Comparison of ENCODE assay signal across 9 mouse cellular contexts in genomic region chr19:24958531-24958930, GRCm38 (mm10). TPM values are rescaled to one million over a fixed set of nuclear protein-coding genes. Genes with fewer than 3 reads are reported as not detected.
DNase-seq lines count a peak whose midpoint lies in the region; ATAC-seq and TF ChIP-seq lines count a peak whose summit lies in the region.
"Had no signal": no experiment of that assay in that cellular context is flagged by ENCODE, and none has a peak within 500 bp of the region (broad histone marks: within the 10 kb centered on the region; RNA-seq: fewer than 3 reads in every experiment).

No protein-coding gene starts in this region.

- H3K4me1 ChIP-seq in intestine, postnatal 0 days (replicated peaks; ENCODE audit: control insufficient read depth, insufficient read depth, low read length): no peaks in the 10 kb centered on the region
- H3K4me1 ChIP-seq in intestine, embryonic 16.5 days (ENCODE audit: control insufficient read depth, insufficient read depth, low read length): peaks cover 7% of the 10 kb centered on the region; the same call in 1 of the 2 replicates
- H3K4me1 ChIP-seq in liver, postnatal 0 days (ENCODE audit: insufficient read depth): no peaks in the 10 kb centered on the region
- H3K4me1 ChIP-seq in forebrain, embryonic 16.5 days (replicated peaks; ENCODE audit: control insufficient read depth, insufficient read depth, low read length): peaks cover 8% of the 10 kb centered on the region

- H3K27me3 ChIP-seq in intestine, postnatal 0 days (replicated peaks; ENCODE audit: control insufficient read depth, insufficient read depth, low read length): no peaks in the 10 kb centered on the region
- H3K27me3 ChIP-seq in intestine, embryonic 16.5 days (replicated peaks; ENCODE audit: control insufficient read depth, insufficient read depth, low read length): no peaks in the 10 kb centered on the region
- no peaks in the 10 kb centered on the region for H3K27me3 ChIP-seq in liver, postnatal 0 days (ENCODE audit: insufficient read depth, low read length)
- H3K27me3 ChIP-seq in forebrain, embryonic 16.5 days (replicated peaks; ENCODE audit: control insufficient read depth, insufficient read depth, low read length): no peaks in the 10 kb centered on the region
- H3K27me3 ChIP-seq: limb, embryonic 15.5 days had no signal

- no peak for TF ChIP-seq EP300 in liver, postnatal 0 days (IDR thresholded peaks at IDR 0.05; ENCODE audit: low read depth)

- H3K4me3 ChIP-seq in intestine, postnatal 0 days (ENCODE audit: low read depth, low read length): no peak overlapping the region
- no peak overlapping the region for H3K4me3 ChIP-seq in intestine, embryonic 16.5 days (ENCODE audit: low read length)
- H3K4me3 ChIP-seq in liver, postnatal 0 days (ENCODE audit: low read depth, low read length): no peak overlapping the region
- H3K4me3 ChIP-seq in forebrain, embryonic 16.5 days (replicated peaks; ENCODE audit: low read length): no peak overlapping the region
- H3K4me3 ChIP-seq: limb, embryonic 15.5 days had no signal

- H3K27ac ChIP-seq in intestine, postnatal 0 days (ENCODE audit: low read depth, low read length): no peak overlapping the region
- H3K27ac ChIP-seq in intestine, embryonic 16.5 days (ENCODE audit: low read length): no peak overlapping the region
- H3K27ac ChIP-seq in liver, postnatal 0 days (ENCODE audit: low read depth): no peak overlapping the region
- H3K27ac ChIP-seq in forebrain, embryonic 16.5 days (ENCODE audit: low read length): no peak overlapping the region
- H3K27ac ChIP-seq: limb, embryonic 15.5 days had no signal

- peaks cover 12% of the 10 kb centered on the region; the same call in 1 of the 2 replicates for H3K36me3 ChIP-seq in intestine, postnatal 0 days (ENCODE audit: control insufficient read depth, insufficient read depth)
- peaks cover 5% of the 10 kb centered on the region; the same call in 1 of the 2 replicates for H3K36me3 ChIP-seq in intestine, embryonic 16.5 days (ENCODE audit: control insufficient read depth, insufficient read depth, low read length)
- H3K36me3 ChIP-seq in liver, postnatal 0 days (replicated peaks; ENCODE audit: insufficient read depth, low read length): peaks cover 8% of the 10 kb centered on the region; the same call in 1 of the 2 replicates
- 0 out of 2 replicates have a peak, but pooled peaks cover 2% of the 10 kb centered on the region for H3K36me3 ChIP-seq in forebrain, embryonic 16.5 days (ENCODE audit: control insufficient read depth, insufficient read depth)

- H3K9me3 ChIP-seq in intestine, postnatal 0 days (ENCODE audit: control insufficient read depth): no peaks in the 10 kb centered on the region
- no peaks in the 10 kb centered on the region for H3K9me3 ChIP-seq in intestine, embryonic 16.5 days (ENCODE audit: control insufficient read depth, low read length)
- no peaks in the 10 kb centered on the region for H3K9me3 ChIP-seq in liver, postnatal 0 days (ENCODE audit: low read length)
- H3K9me3 ChIP-seq in forebrain, embryonic 16.5 days (ENCODE audit: control insufficient read depth, low read length): no peaks in the 10 kb centered on the region
- H3K9me3 ChIP-seq: limb, embryonic 15.5 days had no signal

- TF ChIP-seq CTCF in intestine, postnatal 0 days (IDR thresholded peaks at IDR 0.05; ENCODE audit: low read depth): peak; percentile 75
- peak; percentile 73 for TF ChIP-seq CTCF in liver, postnatal 0 days (IDR thresholded peaks at IDR 0.05; ENCODE audit: low read depth)

- no peak overlapping the region for H3K4me2 ChIP-seq in intestine, postnatal 0 days (replicated peaks; ENCODE audit: low read depth)
- H3K4me2 ChIP-seq in intestine, embryonic 16.5 days (ENCODE audit: low read depth, low read length): no peak overlapping the region
- H3K4me2 ChIP-seq in liver, postnatal 0 days (ENCODE audit: low read depth, low read length): no peak overlapping the region
- no peak overlapping the region for H3K4me2 ChIP-seq in forebrain, embryonic 16.5 days (ENCODE audit: low read length)
- H3K4me2 ChIP-seq: limb, embryonic 15.5 days had no signal

- no peak for ATAC-seq in intestine, postnatal 0 days
- no peak for ATAC-seq in intestine, embryonic 16.5 days
- ATAC-seq in liver, postnatal 0 days: no peak
- no peak for ATAC-seq in forebrain, embryonic 16.5 days
- no peak for ATAC-seq in megakaryocyte, adult 5-6 weeks (ENCODE audit: poor library complexity, severe bottlenecking)

- DNase-seq in CD4-positive helper T cell, adult 2 months (ENCODE audit: low read depth, low spot score): peak; percentile 75
- DNase-seq in MN1 (ENCODE audit: low spot score): peak; percentile 53
- DNase-seq in liver, postnatal 0 days: no peak

- H3K9ac ChIP-seq in intestine, postnatal 0 days (ENCODE audit: low read depth, low read length): no peak overlapping the region
- H3K9ac ChIP-seq in intestine, embryonic 16.5 days (ENCODE audit: low read depth, low read length): no peak overlapping the region
- no peak overlapping the region for H3K9ac ChIP-seq in liver, postnatal 0 days (replicated peaks)
- no peak overlapping the region for H3K9ac ChIP-seq in forebrain, embryonic 16.5 days (replicated peaks; ENCODE audit: low read depth, low read length)
- H3K9ac ChIP-seq: limb, embryonic 15.5 days had no signal

- 36% methylated on average over 3 of the region's 3 CpGs for WGBS in intestine, postnatal 0 days
- 38% methylated on average over 3 of the region's 3 CpGs for WGBS in intestine, embryonic 16.5 days
- WGBS in liver, postnatal 0 days (ENCODE audit: insufficient replicate concordance): 32% methylated on average over 3 of the region's 3 CpGs
- 42% methylated on average over 3 of the region's 3 CpGs for WGBS in forebrain, embryonic 16.5 days

RNA-seq across cellular contexts. Expression of gene Cbwd1, which starts 2.9 kb away (rescaled TPM):
- 10.4 and 10.6 TPM in 2 replicates for polyA plus RNA-seq in intestine, postnatal 0 days (2015; fragmentation: Nextera tagmentation; extraction: Ambion mirVana)
- polyA plus RNA-seq in intestine, embryonic 16.5 days (2015; fragmentation: Nextera tagmentation; extraction: Ambion mirVana): 15.6 and 16.4 TPM in 2 replicates
- polyA plus RNA-seq in liver, postnatal 0 days (2015; fragmentation: Nextera tagmentation; extraction: Ambion mirVana): 6.9 and 7.0 TPM in 2 replicates
- 17.2 and 18.2 TPM in 2 replicates for polyA plus RNA-seq in forebrain, embryonic 16.5 days (2015; fragmentation: Nextera tagmentation; extraction: Ambion mirVana)
- 5.9 and 7.3 TPM in 2 replicates for total RNA-seq in megakaryocyte, adult 5-6 weeks (2015)
- 10.4 and 16.2 TPM in 2 replicates for total RNA-seq in megakaryocyte, adult 5-6 weeks (2017)

RNA-seq across cellular contexts. Expression of gene Dock8, which starts 40.8 kb away (rescaled TPM):
- 7.2 and 7.5 TPM in 2 replicates for polyA plus RNA-seq in intestine, postnatal 0 days (2015; fragmentation: Nextera tagmentation; extraction: Ambion mirVana)
- polyA plus RNA-seq in intestine, embryonic 16.5 days (2015; fragmentation: Nextera tagmentation; extraction: Ambion mirVana): 5.0 and 5.4 TPM in 2 replicates
- polyA plus RNA-seq in liver, postnatal 0 days (2015; fragmentation: Nextera tagmentation; extraction: Ambion mirVana): 10.3 and 12.5 TPM in 2 replicates
- 0.56 and 1.4 TPM in 2 replicates for polyA plus RNA-seq in forebrain, embryonic 16.5 days (2015; fragmentation: Nextera tagmentation; extraction: Ambion mirVana)
- total RNA-seq in megakaryocyte, adult 5-6 weeks (2015): 168 and 172 TPM in 2 replicates
- 89.8 and 102 TPM in 2 replicates for total RNA-seq in megakaryocyte, adult 5-6 weeks (2017)

RNA-seq across cellular contexts. Expression of gene Foxd4, which starts 57.5 kb away (rescaled TPM):
- polyA plus RNA-seq in intestine, postnatal 0 days (2015; fragmentation: Nextera tagmentation; extraction: Ambion mirVana): not detected in 2 replicates
- polyA plus RNA-seq in intestine, embryonic 16.5 days (2015; fragmentation: Nextera tagmentation; extraction: Ambion mirVana): not detected in 2 replicates
- polyA plus RNA-seq in liver, postnatal 0 days (2015; fragmentation: Nextera tagmentation; extraction: Ambion mirVana): 0.14 and 0.21 TPM in 2 replicates
- polyA plus RNA-seq in forebrain, embryonic 16.5 days (2015; fragmentation: Nextera tagmentation; extraction: Ambion mirVana): not detected in 2 replicates
- 0.74 and 0.84 TPM in 2 replicates for total RNA-seq in megakaryocyte, adult 5-6 weeks (2015)
- 0.51 TPM in 1 of 2 replicates, not detected in the other for total RNA-seq in megakaryocyte, adult 5-6 weeks (2017)
- polyA plus RNA-seq: limb, embryonic 15.5 days; small intestine, adult 2 months had no signal
